Mouse (Mus musculus): ENCODE data around the gene Guca1b. TPM values are rescaled to one million over a fixed set of nuclear protein-coding genes. Genes with fewer than 3 reads are reported as not detected.

The Guca1b gene
- total RNA-seq, 2 experiments from 2014 or later, result 0.80 TPM; not detected in 1

Other genes starting within 250 kb of the Guca1b start
- 65.1 and 68.0 TPM in 2 replicates for gene Mrps10, start 16.5 kb upstream of the Guca1b start, total RNA-seq (2014; fragmentation: Nextera tagmentation)
- 65.8 and 70.8 TPM in 2 replicates for gene Mrps10, start 16.5 kb upstream of the Guca1b start, total RNA-seq (2017)
- 5.3 and 6.4 TPM in 2 replicates for gene Guca1a, start 15.2 kb downstream of the Guca1b start, total RNA-seq (2014; fragmentation: Nextera tagmentation)
- gene Guca1a, start 15.2 kb downstream of the Guca1b start, total RNA-seq (2017), result 6.3 and 6.7 TPM in 2 replicates
- gene AI661453, start 51.2 kb downstream of the Guca1b start, total RNA-seq (2014; fragmentation: Nextera tagmentation), result 1.8 and 4.3 TPM in 2 replicates
- 0.34 and 0.62 TPM in 2 replicates for gene AI661453, start 51.2 kb downstream of the Guca1b start, total RNA-seq (2017)
- not detected in 2 replicates for gene 1700001C19Rik, start 52.0 kb downstream of the Guca1b start, total RNA-seq (2014; fragmentation: Nextera tagmentation)
- 1.9 TPM in 1 of 2 replicates, not detected in the other for gene 1700001C19Rik, start 52.0 kb downstream of the Guca1b start, total RNA-seq (2017)
- gene Taf8, start 116.9 kb downstream of the Guca1b start, total RNA-seq (2014; fragmentation: Nextera tagmentation), result 13.9 and 23.8 TPM in 2 replicates
- gene Taf8, start 116.9 kb downstream of the Guca1b start, total RNA-seq (2017), result 34.7 and 40.9 TPM in 2 replicates
- gene Ccnd3, start 119.7 kb downstream of the Guca1b start, total RNA-seq (2014; fragmentation: Nextera tagmentation), result 99.8 and 128 TPM in 2 replicates
- gene Ccnd3, start 119.7 kb downstream of the Guca1b start, total RNA-seq (2017), result 35.5 and 35.9 TPM in 2 replicates
- gene Bysl, start 226.1 kb downstream of the Guca1b start, total RNA-seq (2014; fragmentation: Nextera tagmentation), result 16.2 and 17.8 TPM in 2 replicates
- 12.6 and 16.0 TPM in 2 replicates for gene Bysl, start 226.1 kb downstream of the Guca1b start, total RNA-seq (2017)
- 26.3 and 36.3 TPM in 2 replicates for gene Med20, start 226.2 kb downstream of the Guca1b start, total RNA-seq (2014; fragmentation: Nextera tagmentation)
- gene Med20, start 226.2 kb downstream of the Guca1b start, total RNA-seq (2017), result 25.0 and 29.5 TPM in 2 replicates
- gene Gm20517, start 226.2 kb downstream of the Guca1b start, total RNA-seq (2014; fragmentation: Nextera tagmentation), result 0.41 and 2.2 TPM in 2 replicates
- gene Gm20517, start 226.2 kb downstream of the Guca1b start, total RNA-seq (2017), result 2.5 and 3.1 TPM in 2 replicates
- gene Usp49, start 245.3 kb downstream of the Guca1b start, total RNA-seq (2014; fragmentation: Nextera tagmentation), result 4.1 and 6.8 TPM in 2 replicates
- gene Usp49, start 245.3 kb downstream of the Guca1b start, total RNA-seq (2017), result 1.5 and 4.1 TPM in 2 replicates